Mouse (Mus musculus): ENCODE data around the gene Fn3k. TPM values are rescaled to one million over a fixed set of nuclear protein-coding genes. Genes with fewer than 3 reads are reported as not detected.

The Fn3k gene
- polyA plus RNA-seq, 1 experiment from 2014 or later: 35.3 TPM

DNA sequence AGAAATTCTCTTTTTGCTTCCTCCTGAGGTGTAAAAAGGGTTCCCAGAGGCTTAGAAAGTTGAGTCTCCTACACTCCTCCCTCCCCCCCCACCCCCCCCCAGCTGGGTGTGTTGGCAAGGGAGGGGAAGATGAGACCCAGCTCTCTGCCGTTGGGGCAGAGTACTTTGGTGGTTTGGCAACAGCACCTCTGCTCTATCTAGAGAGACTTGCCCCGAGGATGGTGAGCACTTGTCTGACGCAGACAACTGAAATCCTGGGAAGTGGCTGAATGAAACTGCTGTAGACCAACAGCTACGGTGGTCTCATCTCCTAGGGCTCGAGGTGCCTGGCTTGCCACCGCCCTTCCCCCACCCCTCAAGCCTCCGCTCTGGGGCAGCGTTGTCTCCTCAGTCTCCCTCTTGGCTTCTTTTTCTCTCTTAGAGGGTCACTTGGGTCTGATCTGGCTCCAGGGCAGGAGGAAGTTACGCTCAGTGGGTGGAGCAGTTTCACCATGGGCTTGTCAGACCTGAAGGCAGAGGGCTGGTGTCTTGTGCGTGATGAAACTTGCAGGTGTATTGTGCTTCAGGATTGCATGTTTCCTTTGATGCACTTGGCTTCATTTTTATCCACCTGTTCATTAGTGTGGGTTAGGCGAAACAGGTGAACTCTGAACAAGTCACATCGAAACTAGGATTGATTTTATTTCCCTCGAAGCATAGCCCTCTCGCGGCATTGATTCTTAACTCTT, 44.9 kb downstream of the Fn3k start:
- Histone ChIP-seq H3K9me3 (replicated peaks; ENCODE audit: control insufficient read depth, low read length) (no peaks in the 10 kb centered on the region), H3K27me3 (ENCODE audit: control insufficient read depth, insufficient read depth, low read depth, low read length) (no peaks in the 10 kb centered on the region), H3K9ac (ENCODE audit: low read depth, low read length) (no peak overlapping the region), H3K36me3 (ENCODE audit: control insufficient read depth, insufficient read depth) (no peaks in the 10 kb centered on the region; the same call in 1 of the 2 replicates), H3K4me2 (ENCODE audit: low read depth, low read length) (no peak overlapping the region), H3K4me1 (ENCODE audit: control insufficient read depth, low read depth, low read length) (peaks cover 5% of the 10 kb centered on the region; the same call in 1 of the 2 replicates), H3K4me3 (ENCODE audit: low read depth, low read length) (no peak overlapping the region), H3K27ac (ENCODE audit: low read length) (no peak overlapping the region)
- ATAC-seq (ENCODE audit: low read depth): no peak
- 78% methylated on average over 15 of the region's 15 CpGs for WGBS (ENCODE audit: insufficient replicate concordance)

DNA sequence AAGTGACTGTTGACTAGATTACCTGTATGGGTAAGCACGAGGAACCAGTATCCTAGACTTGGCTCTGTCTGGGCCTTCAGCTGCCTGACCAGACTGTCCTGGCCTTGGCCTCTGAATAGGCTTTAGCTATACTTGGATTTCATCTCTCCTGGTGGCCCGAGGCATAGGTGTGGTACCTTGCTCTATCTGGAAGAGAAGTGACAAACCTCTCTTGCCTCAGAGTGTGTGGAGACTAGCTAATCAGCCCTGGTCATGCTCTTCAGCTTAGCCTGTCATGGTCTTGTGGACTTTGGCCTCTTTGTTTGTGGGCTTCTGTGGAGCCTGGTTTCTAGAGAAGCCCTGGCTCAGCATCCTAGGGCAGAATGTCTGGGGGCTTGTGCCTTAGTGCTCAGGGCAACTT, 46.4 kb downstream of the Fn3k start:
- Histone ChIP-seq H3K27me3 (ENCODE audit: control insufficient read depth, insufficient read depth, low read depth, low read length) (no peaks in the 10 kb centered on the region), H3K9ac (ENCODE audit: low read depth, low read length) (no peak overlapping the region), H3K4me2 (ENCODE audit: low read depth, low read length) (no peak overlapping the region), H3K4me1 (ENCODE audit: control insufficient read depth, low read depth, low read length) (peaks cover 2% of the 10 kb centered on the region; the same call in 1 of the 2 replicates), H3K27ac (ENCODE audit: low read length) (no peak overlapping the region), H3K36me3 (ENCODE audit: control insufficient read depth, insufficient read depth) (no peaks in the 10 kb centered on the region; the same call in 1 of the 2 replicates), H3K4me3 (ENCODE audit: low read depth, low read length) (no peak overlapping the region), H3K9me3 (replicated peaks; ENCODE audit: control insufficient read depth, low read length) (no peaks in the 10 kb centered on the region)
- ATAC-seq (ENCODE audit: low read depth): peak; percentile 45
- 55% methylated on average over 2 of the region's 2 CpGs for whole genome bisulfite sequencing (ENCODE audit: insufficient replicate concordance)

DNA sequence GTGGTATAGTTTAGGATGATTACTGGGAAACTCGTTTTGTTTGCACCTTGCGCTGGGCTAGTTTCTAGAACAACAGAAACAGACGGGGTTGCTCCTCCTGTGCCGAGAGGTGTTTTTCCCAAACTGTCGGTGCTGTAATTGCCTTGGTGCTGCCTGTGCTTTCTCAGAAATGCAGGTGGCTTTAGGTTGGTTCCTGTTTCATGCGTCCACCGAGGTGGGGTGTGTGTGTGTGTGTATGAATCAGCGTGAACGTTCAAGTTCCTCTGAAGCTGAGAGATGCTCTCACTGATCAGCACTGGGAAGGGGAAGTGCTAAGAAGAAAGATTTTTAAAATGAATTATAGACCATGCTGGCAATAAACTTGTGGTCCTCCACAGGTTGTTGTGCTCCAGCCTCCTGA, 51.2 kb downstream of the Fn3k start:
- no peak overlapping the region for H3K9ac ChIP-seq (ENCODE audit: low read depth, low read length)
- no peak overlapping the region for H3K27ac ChIP-seq (ENCODE audit: low read length)
- no peak overlapping the region for H3K4me3 ChIP-seq (ENCODE audit: low read depth, low read length)
- no peaks in the 10 kb centered on the region for H3K27me3 ChIP-seq (ENCODE audit: control insufficient read depth, insufficient read depth, low read depth, low read length)
- no peaks in the 10 kb centered on the region for H3K36me3 ChIP-seq (ENCODE audit: control insufficient read depth, insufficient read depth)
- ATAC-seq (ENCODE audit: low read depth): no peak
- H3K9me3 ChIP-seq (replicated peaks; ENCODE audit: control insufficient read depth, low read length): no peaks in the 10 kb centered on the region
- WGBS (ENCODE audit: insufficient replicate concordance): 48% methylated on average over 9 of the region's 9 CpGs
- H3K4me1 ChIP-seq (ENCODE audit: control insufficient read depth, low read depth, low read length): peaks cover 2% of the 10 kb centered on the region; the same call in 1 of the 2 replicates
- H3K4me2 ChIP-seq (ENCODE audit: low read depth, low read length): no peak overlapping the region

DNA sequence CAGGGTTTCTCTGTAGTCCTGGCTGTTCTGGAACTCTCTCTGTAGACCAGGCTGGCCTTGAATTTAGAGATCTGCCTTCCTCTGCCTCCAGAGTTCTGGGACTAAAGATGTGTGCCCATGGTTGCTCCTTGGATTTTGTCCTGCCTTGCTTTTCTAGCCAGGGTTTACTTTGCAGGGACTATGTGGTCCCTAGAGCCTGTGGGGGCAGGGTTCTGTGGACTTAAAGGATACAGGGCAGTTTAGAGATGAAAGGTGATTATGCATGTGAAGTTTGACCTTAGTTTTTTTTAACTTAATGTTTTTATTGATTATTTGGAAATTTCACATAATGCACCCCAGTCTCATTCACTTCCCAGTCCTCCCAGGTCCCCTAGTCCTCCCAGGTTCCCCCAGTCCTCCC, 55.9 kb downstream of the Fn3k start:
- no peaks in the 10 kb centered on the region; the same call in 1 of the 2 replicates for H3K36me3 ChIP-seq (ENCODE audit: control insufficient read depth, insufficient read depth)
- no peak overlapping the region for H3K4me3 ChIP-seq (ENCODE audit: low read depth, low read length)
- H3K4me1 ChIP-seq (ENCODE audit: control insufficient read depth, low read depth, low read length): no peaks in the 10 kb centered on the region; the same call in 1 of the 2 replicates
- ATAC-seq (ENCODE audit: low read depth): peak; percentile 60
- H3K27me3 ChIP-seq (ENCODE audit: control insufficient read depth, insufficient read depth, low read depth, low read length): no peaks in the 10 kb centered on the region
- no peaks in the 10 kb centered on the region for H3K9me3 ChIP-seq (replicated peaks; ENCODE audit: control insufficient read depth, low read length)
- no peak overlapping the region for H3K9ac ChIP-seq (ENCODE audit: low read depth, low read length)
- no peak overlapping the region for H3K4me2 ChIP-seq (ENCODE audit: low read depth, low read length)
- no peak overlapping the region; the same call in 1 of the 2 replicates for H3K27ac ChIP-seq (ENCODE audit: low read length)

Small RNAs within 50 kb of the gene (microRNA-seq; reads per million reads assigned to microRNA genes)
- gene Mir7236: not detected

Other genes starting within 250 kb of the Fn3k start
- 2.9 and 3.1 TPM in 2 replicates for gene Hexdc, start 230.5 kb upstream of the Fn3k start, polyA plus RNA-seq (2015; fragmentation: Nextera tagmentation; extraction: Ambion mirVana)
- 15.4 and 15.5 TPM in 2 replicates for gene Ogfod3, start 230.2 kb upstream of the Fn3k start, polyA plus RNA-seq (2015; fragmentation: Nextera tagmentation; extraction: Ambion mirVana)
- gene Cybc1, start 205.6 kb upstream of the Fn3k start, polyA plus RNA-seq (2015; fragmentation: Nextera tagmentation; extraction: Ambion mirVana): 20.2 and 21.1 TPM in 2 replicates
- 118 and 119 TPM in 2 replicates for gene Narf, start 197.7 kb upstream of the Fn3k start, polyA plus RNA-seq (2015; fragmentation: Nextera tagmentation; extraction: Ambion mirVana)
- 2.1 and 2.3 TPM in 2 replicates for gene Foxk2, start 174.9 kb upstream of the Fn3k start, polyA plus RNA-seq (2015; fragmentation: Nextera tagmentation; extraction: Ambion mirVana)
- 19.5 and 19.7 TPM in 2 replicates for gene Wdr45b, start 80.5 kb upstream of the Fn3k start, polyA plus RNA-seq (2015; fragmentation: Nextera tagmentation; extraction: Ambion mirVana)
- gene Rab40b, start 46.7 kb upstream of the Fn3k start, polyA plus RNA-seq (2015; fragmentation: Nextera tagmentation; extraction: Ambion mirVana): 0.56 and 1.2 TPM in 2 replicates
- gene Fn3krp, start 13.5 kb upstream of the Fn3k start, polyA plus RNA-seq (2015; fragmentation: Nextera tagmentation; extraction: Ambion mirVana): 28.2 and 36.4 TPM in 2 replicates
- 19.5 and 21.4 TPM in 2 replicates for gene Tbcd, start 17.0 kb downstream of the Fn3k start, polyA plus RNA-seq (2015; fragmentation: Nextera tagmentation; extraction: Ambion mirVana)
- 1.3 and 1.8 TPM in 2 replicates for gene Zfp750, start 84.4 kb downstream of the Fn3k start, polyA plus RNA-seq (2015; fragmentation: Nextera tagmentation; extraction: Ambion mirVana)
- gene B3gntl1, start 238.2 kb downstream of the Fn3k start, polyA plus RNA-seq (2015; fragmentation: Nextera tagmentation; extraction: Ambion mirVana): 1.2 and 1.8 TPM in 2 replicates

Measured in liver, embryonic 16.5 days (tissue).